Mouse (Mus musculus): ENCODE results near the gene Ak3.

GRCm38 (mm10) chr19:28994870-28995269 is 52.9 kb downstream of the Ak3 start:
- TF ChIP-seq E2F4 (IDR thresholded peaks at IDR 0.05; ENCODE audit: insufficient read depth) (no peak), SRF (IDR thresholded peaks at IDR 0.05; ENCODE audit: control insufficient read depth, insufficient read length, low read depth) (no peak), POLR2A (IDR thresholded peaks at IDR 0.05; ENCODE audit: insufficient read length, low read depth) (no peak), POLR2AphosphoS2 (IDR thresholded peaks at IDR 0.05; ENCODE audit: insufficient read length, low read depth) (no peak), USF1 (IDR thresholded peaks at IDR 0.05; ENCODE audit: low read depth) (no peak), TCF12 (IDR thresholded peaks at IDR 0.05; ENCODE audit: insufficient read depth, poor library complexity, severe bottlenecking) (no peak), MAX (IDR thresholded peaks at IDR 0.05; ENCODE audit: low read depth) (no peak), MYOD1 (IDR thresholded peaks at IDR 0.05; ENCODE audit: control insufficient read depth in 1 of 3, insufficient read length in 2 of 3, low read depth in 2 of 3) (no peak), CEBPB (IDR thresholded peaks at IDR 0.05; ENCODE audit: insufficient read depth, poor library complexity, severe bottlenecking) (no peak)
